8 mouse cellular contexts compared by ENCODE assay signal in genomic region chr1:74587773-74588445, GRCm38 (mm10). TPM values are rescaled to one million over a fixed set of nuclear protein-coding genes. Genes with fewer than 3 reads are reported as not detected.
DNase-seq lines count a peak whose midpoint lies in the region; ATAC-seq lines count a peak whose summit lies in the region.

Gene Zfp142, minus strand, starts transcription at chr1:74588246.
Gene Bcs1l, plus strand, starts transcription at chr1:74588289.

- under 1% methylated on average over 48 of the region's 48 CpGs for WGBS in hindbrain, embryonic 15.5 days

- H3K9me3 ChIP-seq in hindbrain, embryonic 15.5 days: no peaks in the 10 kb centered on the region

- H3K4me1 ChIP-seq in hindbrain, embryonic 15.5 days (replicated peaks): peaks cover 38% of the 10 kb centered on the region

- H3K27me3 ChIP-seq in hindbrain, embryonic 15.5 days: no peaks in the 10 kb centered on the region

- peak within 1 kb of the TSS; percentile 75 for H3K4me2 ChIP-seq in hindbrain, embryonic 15.5 days

- peak within 1 kb of the TSS; percentile 94 for H3K4me3 ChIP-seq in hindbrain, embryonic 15.5 days

- H3K27ac ChIP-seq in hindbrain, embryonic 15.5 days (replicated peaks): peak within 1 kb of the TSS; percentile 90

- peak within 1 kb of the TSS; percentile 80 for H3K9ac ChIP-seq in hindbrain, embryonic 15.5 days

- DNase-seq in T-cell, adult 2 months (ENCODE audit: low spot score): peak; percentile 98
- DNase-seq in cerebellum, postnatal 36 days: peak; percentile 98
- peak; percentile 99 for DNase-seq in frontal cortex, postnatal 36 days (ENCODE audit: low spot score in 2 of 2)
- peak; percentile 97 for DNase-seq in left cerebral cortex, adult 11 months (ENCODE audit: low spot score)
- peak; percentile 99 for DNase-seq in lung, postnatal 4 days
- peak; percentile 99 for DNase-seq in retina, postnatal 7 days (ENCODE audit: low read depth, low spot score)
- peak; percentile 87 for DNase-seq in urinary bladder, adult 2 months (ENCODE audit: low spot score)

- H3K36me3 ChIP-seq in hindbrain, embryonic 15.5 days: peaks cover 31% of the 10 kb centered on the region

- peak; percentile 99 for ATAC-seq in hindbrain, embryonic 15.5 days (ENCODE audit: low FRiP score, low read depth)

RNA-seq across cellular contexts. Expression of gene Zfp142, which starts in this region (rescaled TPM):
- 8.1 and 8.3 TPM in 2 replicates for polyA plus RNA-seq in hindbrain, embryonic 15.5 days (2015; fragmentation: Nextera tagmentation; extraction: Ambion mirVana)
- 9.5 and 11.2 TPM in 2 replicates for polyA plus RNA-seq in urinary bladder, adult 2 months (2012; rRNA removed)

RNA-seq across cellular contexts. Expression of gene Bcs1l, which starts in this region (rescaled TPM):
- polyA plus RNA-seq in hindbrain, embryonic 15.5 days (2015; fragmentation: Nextera tagmentation; extraction: Ambion mirVana): 20.0 and 21.5 TPM in 2 replicates
- polyA plus RNA-seq in urinary bladder, adult 2 months (2012; rRNA removed): 19.5 and 21.9 TPM in 2 replicates

Comparison
In these comparisons a context has a peak if more than half of its experiments do, and no peak if none do; other contexts are left out.
1. Peak in every context shown above with its lines: DNase-seq, ATAC-seq, H3K4me3 ChIP-seq and H3K27ac ChIP-seq.